Mouse (Mus musculus): ENCODE results near the gene Cast. TPM values are rescaled to one million over a fixed set of nuclear protein-coding genes. Genes with fewer than 3 reads are reported as not detected.

Cast gene
- polyA plus RNA-seq, 1 experiment from 2014 or later, result 8.0 TPM

DNA sequence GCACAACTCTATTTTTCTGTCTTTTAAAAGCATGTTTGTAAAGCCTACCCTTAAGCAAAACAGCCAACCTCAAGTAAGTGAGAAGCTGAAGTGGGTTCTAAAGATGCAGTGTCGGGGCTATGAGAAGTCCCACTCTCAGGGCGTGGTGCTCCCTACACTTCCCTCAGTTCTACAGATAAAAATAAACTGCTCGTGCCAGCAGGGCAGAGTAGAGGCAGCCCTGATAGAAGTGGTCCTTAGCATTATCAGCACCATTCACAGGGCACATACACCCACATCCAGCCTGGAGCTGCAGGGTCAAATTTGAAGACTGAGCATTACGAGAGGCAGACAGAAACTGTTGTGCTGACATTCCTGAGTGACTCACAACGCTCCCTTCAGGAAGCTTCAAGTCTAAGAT lies 72.8 kb downstream of the Cast start:
- DNase-seq (ENCODE audit: low spot score) (no peak), ATAC-seq (ENCODE audit: low FRiP score) (no peak)
- Histone ChIP-seq H3K9me3 (ENCODE audit: control insufficient read depth, low read length) (no peaks in the 10 kb centered on the region), H3K9ac (no peak overlapping the region), H3K4me2 (replicated peaks) (no peak overlapping the region), H3K36me3 (replicated peaks; ENCODE audit: control insufficient read depth, insufficient read depth) (0 out of 2 replicates have a peak, but pooled peaks cover 3% of the 10 kb centered on the region), H3K4me3 (replicated peaks; ENCODE audit: low read length) (no peak overlapping the region), H3K27me3 (ENCODE audit: control insufficient read depth, insufficient read depth, low read length) (no peaks in the 10 kb centered on the region), H3K27ac (no peak overlapping the region), H3K4me1 (replicated peaks; ENCODE audit: control insufficient read depth, insufficient read depth, low read length) (no peaks in the 10 kb centered on the region)
- 92% methylated on average over 5 of the region's 5 CpGs for WGBS

DNA sequence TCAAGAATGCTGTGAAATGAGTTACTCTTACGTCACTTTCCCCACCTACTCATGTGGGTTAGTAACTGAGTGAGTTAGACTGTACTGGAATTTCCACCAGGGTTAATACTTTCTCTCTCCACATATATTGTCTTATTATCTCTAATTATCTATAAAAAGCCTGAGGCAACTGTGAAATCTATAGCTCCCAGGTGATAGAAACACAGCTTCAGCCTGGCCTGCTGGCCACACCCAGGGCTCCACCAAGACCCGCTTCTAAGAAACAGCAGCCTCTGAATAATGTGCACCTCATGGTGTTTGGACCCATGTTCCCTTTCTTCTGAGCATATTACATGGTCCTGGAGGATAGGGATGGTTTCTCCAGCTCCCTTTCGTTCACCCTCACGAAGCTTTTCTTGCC lies 74.9 kb downstream of the Cast start:
- ATAC-seq (ENCODE audit: low FRiP score) (no peak), DNase-seq (ENCODE audit: low spot score) (no peak)
- 92% methylated on average over 4 of the region's 4 CpGs for whole genome bisulfite sequencing
- Histone ChIP-seq H3K9me3 (ENCODE audit: control insufficient read depth, low read length) (no peaks in the 10 kb centered on the region), H3K27me3 (ENCODE audit: control insufficient read depth, insufficient read depth, low read length) (no peaks in the 10 kb centered on the region), H3K9ac (no peak overlapping the region), H3K4me3 (replicated peaks; ENCODE audit: low read length) (no peak overlapping the region), H3K4me2 (replicated peaks) (no peak overlapping the region), H3K27ac (no peak overlapping the region), H3K4me1 (replicated peaks; ENCODE audit: control insufficient read depth, insufficient read depth, low read length) (no peaks in the 10 kb centered on the region), H3K36me3 (replicated peaks; ENCODE audit: control insufficient read depth, insufficient read depth) (no peaks in the 10 kb centered on the region)

DNA sequence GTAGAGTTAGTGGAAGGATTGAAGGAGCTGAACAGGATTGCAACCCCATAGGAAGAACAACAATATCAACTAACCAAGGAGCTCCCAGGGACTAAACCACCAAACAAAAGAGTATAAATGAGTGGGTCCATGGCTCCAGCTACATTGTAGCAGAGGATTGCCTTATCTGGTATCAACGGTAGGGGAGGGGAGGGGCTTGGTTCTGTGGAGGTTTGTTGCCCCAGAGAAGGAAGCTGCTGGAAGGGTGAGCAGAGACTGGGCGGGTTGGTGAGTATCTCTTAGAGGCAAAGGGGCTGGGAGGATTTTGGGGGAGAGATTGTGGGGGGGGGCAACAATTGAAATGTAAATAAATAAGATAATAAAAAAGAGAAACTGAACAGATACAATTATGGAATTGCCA lies 89.6 kb downstream of the Cast start:
- Histone ChIP-seq H3K4me2 (replicated peaks) (no peak overlapping the region), H3K4me1 (replicated peaks; ENCODE audit: control insufficient read depth, insufficient read depth, low read length) (no peaks in the 10 kb centered on the region), H3K4me3 (replicated peaks; ENCODE audit: low read length) (no peak overlapping the region), H3K27me3 (ENCODE audit: control insufficient read depth, insufficient read depth, low read length) (no peaks in the 10 kb centered on the region), H3K36me3 (replicated peaks; ENCODE audit: control insufficient read depth, insufficient read depth) (no peaks in the 10 kb centered on the region), H3K27ac (no peak overlapping the region), H3K9ac (no peak overlapping the region), H3K9me3 (ENCODE audit: control insufficient read depth, low read length) (0 out of 2 replicates have a peak, but pooled peaks cover 3% of the 10 kb centered on the region)
- ATAC-seq (ENCODE audit: low FRiP score) (no peak), DNase-seq (ENCODE audit: low spot score) (no peak)
- WGBS, result 86% methylated on average over 2 of the region's 2 CpGs

DNA sequence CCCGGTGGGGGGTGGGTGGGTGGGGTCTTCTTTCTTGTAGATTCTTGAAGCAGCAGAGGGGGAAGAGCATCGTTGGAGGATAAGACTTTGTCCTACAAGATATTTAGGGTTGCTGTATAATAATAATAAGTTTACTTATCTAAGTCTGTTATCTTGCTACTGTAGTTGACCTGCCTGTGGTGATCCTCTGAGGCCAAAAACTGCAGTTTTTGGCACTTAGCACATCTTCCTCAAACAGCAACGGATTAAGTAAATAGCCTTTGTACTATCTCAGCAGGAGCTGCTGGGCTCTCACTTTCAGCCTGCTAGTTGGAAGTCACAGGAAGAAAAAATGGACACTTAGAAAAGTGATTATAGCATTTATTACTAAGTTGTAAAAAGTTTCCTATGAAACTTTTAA lies 112.4 kb downstream of the Cast start:
- no peak overlapping the region for H3K4me3 ChIP-seq (replicated peaks; ENCODE audit: low read length)
- DNase-seq (ENCODE audit: low spot score), result no peak
- no peak overlapping the region for H3K4me2 ChIP-seq (replicated peaks)
- H3K27ac ChIP-seq, result no peak overlapping the region
- no peaks in the 10 kb centered on the region for H3K9me3 ChIP-seq (ENCODE audit: control insufficient read depth, low read length)
- no peak overlapping the region for H3K9ac ChIP-seq
- 55% methylated on average over 3 of the region's 3 CpGs for WGBS
- ATAC-seq (ENCODE audit: low FRiP score), result no peak
- no peaks in the 10 kb centered on the region for H3K4me1 ChIP-seq (replicated peaks; ENCODE audit: control insufficient read depth, insufficient read depth, low read length)
- H3K27me3 ChIP-seq (ENCODE audit: control insufficient read depth, insufficient read depth, low read length), result no peaks in the 10 kb centered on the region
- no peaks in the 10 kb centered on the region for H3K36me3 ChIP-seq (replicated peaks; ENCODE audit: control insufficient read depth, insufficient read depth)

DNA sequence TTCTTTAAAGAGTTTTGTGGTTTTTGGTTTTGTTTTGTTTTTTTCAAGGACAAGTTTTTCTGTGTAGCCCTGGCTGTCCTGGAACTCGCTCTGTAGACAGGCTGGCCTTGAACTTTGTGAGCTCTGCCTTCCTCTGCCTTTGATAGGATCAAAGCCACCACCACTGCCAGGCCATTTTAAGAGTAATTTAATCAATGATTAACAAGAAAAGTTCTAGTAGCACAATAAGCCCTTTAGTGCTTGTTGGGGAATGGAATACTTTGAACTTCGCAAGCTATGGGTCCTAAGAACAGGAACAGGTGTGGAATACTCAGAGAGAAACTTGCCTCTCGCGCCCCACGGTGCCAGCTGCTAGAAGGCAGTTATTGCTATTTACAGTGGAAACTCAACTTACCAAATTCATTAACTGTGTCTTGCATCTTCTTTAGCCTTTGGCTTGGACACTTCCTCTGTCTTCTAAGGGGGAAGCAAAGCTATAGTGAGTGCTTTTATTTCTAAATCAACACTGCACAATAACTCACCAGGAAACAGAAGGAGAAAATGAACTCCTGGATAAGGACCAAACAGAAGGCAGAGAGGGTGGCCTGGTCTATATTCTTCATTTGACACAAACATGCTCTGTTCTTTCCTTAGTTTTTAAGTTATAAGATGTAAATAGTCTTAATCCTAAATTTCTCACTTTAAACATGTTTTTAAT lies 113.0 kb downstream of the Cast start:
- Histone ChIP-seq H3K27me3 (ENCODE audit: control insufficient read depth, insufficient read depth, low read length) (no peaks in the 10 kb centered on the region), H3K27ac (no peak overlapping the region), H3K4me2 (replicated peaks) (no peak overlapping the region), H3K9me3 (ENCODE audit: control insufficient read depth, low read length) (no peaks in the 10 kb centered on the region), H3K4me1 (replicated peaks; ENCODE audit: control insufficient read depth, insufficient read depth, low read length) (no peaks in the 10 kb centered on the region), H3K9ac (no peak overlapping the region), H3K36me3 (replicated peaks; ENCODE audit: control insufficient read depth, insufficient read depth) (no peaks in the 10 kb centered on the region), H3K4me3 (replicated peaks; ENCODE audit: low read length) (no peak overlapping the region)
- WGBS, result 87% methylated on average over 5 of the region's 5 CpGs
- DNase-seq (ENCODE audit: low spot score) (no peak), ATAC-seq (ENCODE audit: low FRiP score) (no peak)

Other genes starting within 250 kb of the Cast start
- gene Erap1, start 169.2 kb downstream of the Cast start, polyA plus RNA-seq (2014; fragmentation: Nextera tagmentation; extraction: Ambion mirVana), result 6.9 and 7.4 TPM in 2 replicates